Mouse (Mus musculus) cerebellum, adult 2 months (tissue): Measurements from ENCODE around the gene Fen1. TPM values are rescaled to one million over a fixed set of nuclear protein-coding genes. Genes with fewer than 3 reads are reported as not detected.
A peak's percentile ranks its signal among the peaks of the same experiment; 100 is the strongest.

Experiments used
- DNase-seq, 2 experiments: peaks; one replicate each; pipeline ENCODE4 v3.0.0; 2021
- H3K27ac ChIP-seq: fragments of 200-500 bp; 2 replicates; pipeline ENCODE4 v1.5.1; 2012; ENCODE audit warnings: low read length, control low read depth, inconsistent platforms; ENCODE audit not compliant: insufficient read depth
- H3K27me3 ChIP-seq: fragments of 200-500 bp; 2 replicates; pipeline ENCODE4 v1.6.1; 2012; ENCODE audit warnings: inconsistent platforms, mild to moderate bottlenecking, low read length, moderate library complexity; ENCODE audit not compliant: control insufficient read depth, insufficient read depth
- H3K4me1 ChIP-seq: fragments of 200-500 bp; 2 replicates; pipeline ENCODE4 v1.6.1; 2011; ENCODE audit warnings: low read length; ENCODE audit not compliant: control insufficient read depth, insufficient read depth
- H3K4me3 ChIP-seq: fragments of 200-500 bp; replicated peaks from 2 replicates; pipeline ENCODE3; 2011; ENCODE audit warnings: mild to moderate bottlenecking, low read depth, low read length, control low read depth; ENCODE audit not compliant: insufficient read depth
- CTCF ChIP-seq: fragments of 200-500 bp; IDR thresholded peaks from 2 replicates; pipeline ENCODE4 v1.5.1; 2011; ENCODE audit warnings: low read depth, mild to moderate bottlenecking, control low read depth, low read length, moderate library complexity, borderline replicate concordance; ENCODE audit not compliant: insufficient read depth
- POLR2A ChIP-seq: fragments of 200-500 bp; IDR thresholded peaks from 2 replicates; pipeline ENCODE4 v1.6.1; 2011; ENCODE audit warnings: low read length, control low read depth, borderline replicate concordance; ENCODE audit not compliant: insufficient read depth
- WGBS: fragments of 180-500 bp; shearing (Covaris S2); methylation state at CpG from one replicate; pipeline ENCODE4 v1.1.7; 2018; 5-methylcytosine and 5-hydroxymethylcytosine counted together
- polyA plus RNA-seq: library from polyadenylated mRNA; depleted of rRNA; stranded (reverse); fragments of >200 nt; gene quantifications from 2 replicates; pipeline ENCODE4 v1.2.3, GENCODE M21; 2012

The Fen1 gene
- polyA plus RNA-seq, 1 experiment: 19.9 TPM

DNA sequence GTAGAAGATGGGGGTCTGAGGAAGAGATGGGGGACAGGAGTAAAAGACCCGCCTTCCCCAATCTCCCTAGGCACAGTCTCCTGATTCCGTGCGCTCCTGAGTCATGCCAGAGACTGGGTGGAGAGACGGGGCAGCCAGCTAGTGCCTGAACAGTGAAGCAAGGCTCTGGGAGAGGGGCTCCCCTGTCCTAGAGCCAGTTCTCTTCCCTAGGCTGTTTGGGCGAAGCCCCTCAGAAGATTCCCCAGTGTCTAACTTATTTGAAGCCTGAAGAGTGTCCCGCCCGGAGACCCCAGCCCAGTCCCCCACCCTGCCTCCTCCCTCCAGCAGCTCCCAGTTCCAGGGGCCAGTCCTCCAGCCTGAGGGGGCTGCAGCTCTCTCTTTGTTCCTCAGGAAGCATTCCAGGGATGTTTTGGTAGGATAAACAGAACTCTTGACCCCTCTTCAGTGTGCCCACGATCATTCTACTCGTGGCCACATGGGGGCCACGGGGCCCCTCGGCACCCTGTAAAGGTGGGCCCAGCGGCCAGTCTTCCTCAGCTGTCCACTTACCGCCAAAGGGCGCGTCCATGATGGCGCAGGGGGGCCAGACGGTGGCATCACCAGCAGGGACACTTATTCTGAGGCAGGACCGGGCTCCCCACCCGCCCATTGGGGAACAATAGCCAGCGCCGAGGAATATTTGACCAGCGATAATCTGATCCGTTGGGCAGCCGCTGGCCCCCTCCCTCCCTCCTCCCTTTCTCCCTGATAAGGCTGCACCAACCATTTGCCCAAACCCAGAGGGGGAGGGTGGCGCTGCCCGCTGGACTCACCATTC, 20.9 kb upstream of the Fen1 start:
- WGBS: 37% methylated on average over 26 of the region's 26 CpGs
- no peaks in the 10 kb centered on the region for H3K4me1 ChIP-seq
- TF ChIP-seq POLR2A: no peak
- no peak for TF ChIP-seq CTCF
- no peak for DNase-seq
- no peaks in the 10 kb centered on the region for H3K27me3 ChIP-seq
- H3K27ac ChIP-seq: no peak overlapping the region
- H3K4me3 ChIP-seq: no peak overlapping the region

DNA sequence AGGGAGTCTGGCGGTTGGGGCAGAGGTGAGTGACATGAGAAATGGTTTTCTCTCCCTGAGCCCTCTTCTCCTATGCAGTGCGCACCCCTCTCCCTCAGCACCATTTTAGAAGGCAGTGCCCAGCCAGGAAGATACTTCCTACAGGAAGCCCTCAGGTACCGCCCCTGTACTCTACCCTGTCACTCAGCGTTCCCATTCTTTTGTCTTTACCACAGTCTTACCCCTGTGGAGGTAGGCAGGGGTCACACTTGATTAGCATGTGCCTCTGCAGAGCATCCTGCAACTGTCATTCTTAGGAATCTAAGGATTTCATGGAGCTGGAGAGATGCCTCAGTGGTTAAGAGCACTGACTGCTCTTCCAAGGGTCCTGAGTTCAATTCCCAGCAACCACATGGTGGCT, 19.6 kb upstream of the Fen1 start:
- WGBS: 67% methylated on average over 4 of the region's 4 CpGs
- DNase-seq: no peak
- H3K4me3 ChIP-seq: no peak overlapping the region

DNA sequence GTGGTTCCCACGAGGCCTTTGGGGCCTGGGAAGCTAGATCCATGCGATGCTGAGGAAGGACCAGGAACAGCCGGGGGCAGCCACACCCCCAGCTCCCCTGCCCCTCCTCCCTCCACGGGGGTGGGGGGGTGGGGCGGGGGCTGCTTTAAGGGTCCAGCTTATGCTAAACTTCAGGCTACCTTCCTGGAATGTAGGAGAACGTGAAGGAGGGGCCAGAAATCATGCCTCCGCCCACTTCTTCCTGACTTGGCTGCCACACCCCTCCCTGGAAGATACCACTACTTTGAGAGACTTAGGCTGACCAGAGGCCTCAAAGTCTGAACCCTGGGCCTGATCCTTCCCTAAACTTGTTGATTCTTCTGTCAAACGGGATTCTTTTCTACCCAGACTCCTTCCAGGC, 18.7 kb upstream of the Fen1 start:
- 42% methylated on average over 8 of the region's 8 CpGs for WGBS
- TF ChIP-seq POLR2A (no peak), CTCF (no peak)
- DNase-seq: no peak
- Histone ChIP-seq H3K27me3 (no peaks in the 10 kb centered on the region), H3K27ac (no peak overlapping the region), H3K4me3 (no peak overlapping the region), H3K4me1 (no peaks in the 10 kb centered on the region)

More for the DNA sequence above, 19.6 kb upstream of the Fen1 start:
- Histone ChIP-seq H3K27me3 (no peaks in the 10 kb centered on the region), H3K27ac (no peak overlapping the region), H3K4me1 (no peaks in the 10 kb centered on the region)
- no peak for TF ChIP-seq CTCF
- TF ChIP-seq POLR2A: no peak

DNA sequence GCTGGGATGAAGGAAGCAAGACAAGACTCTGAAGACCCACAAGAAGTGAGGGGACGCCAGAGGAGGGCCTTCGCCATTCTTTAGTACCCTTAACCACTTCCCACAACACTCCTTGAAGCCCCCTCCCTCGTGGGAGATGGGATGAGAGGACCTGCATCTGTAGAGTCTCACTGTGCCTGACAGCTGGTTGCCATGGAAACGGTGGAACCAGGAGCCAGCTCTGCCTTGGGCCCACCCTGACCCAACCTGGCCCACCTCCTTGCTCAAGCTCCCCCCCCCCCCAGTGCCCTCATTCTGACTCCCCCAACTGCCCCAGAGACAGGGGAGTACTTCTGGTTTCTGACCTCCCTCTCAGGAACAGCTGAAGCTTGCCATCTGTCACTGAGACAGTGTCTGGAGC, 17.6 kb upstream of the Fen1 start:
- Histone ChIP-seq H3K4me3 (no peak overlapping the region), H3K27me3 (no peaks in the 10 kb centered on the region), H3K4me1 (no peaks in the 10 kb centered on the region), H3K27ac (no peak overlapping the region)
- DNase-seq: no peak
- TF ChIP-seq POLR2A (no peak), CTCF (no peak)
- WGBS: 56% methylated on average over 4 of the region's 4 CpGs

DNA sequence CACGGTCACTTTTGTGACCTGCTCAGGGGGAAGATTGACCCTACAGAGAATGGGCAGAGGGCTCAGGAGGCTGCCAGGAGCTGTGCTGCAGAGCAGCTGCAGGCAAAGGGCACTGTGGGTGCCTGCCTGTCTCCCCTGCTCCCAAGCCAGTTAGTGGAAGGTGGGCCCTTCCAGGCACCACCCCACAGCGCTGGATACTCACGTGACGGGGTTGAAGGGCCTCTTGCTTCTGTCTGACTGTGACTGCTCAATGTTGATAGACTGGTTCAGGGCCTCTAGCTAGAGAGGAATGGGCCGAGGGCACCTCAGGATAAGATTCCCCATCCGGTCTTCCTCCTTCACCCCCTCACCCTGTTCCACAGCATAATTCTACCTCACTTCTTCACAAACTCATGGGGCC, 15.6 kb upstream of the Fen1 start:
- no peaks in the 10 kb centered on the region for H3K4me1 ChIP-seq
- no peak for DNase-seq
- H3K27me3 ChIP-seq: no peaks in the 10 kb centered on the region
- no peak overlapping the region for H3K4me3 ChIP-seq
- 76% methylated on average over 6 of the region's 6 CpGs for WGBS
- TF ChIP-seq CTCF: no peak
- TF ChIP-seq POLR2A: no peak
- H3K27ac ChIP-seq: no peak overlapping the region

DNA sequence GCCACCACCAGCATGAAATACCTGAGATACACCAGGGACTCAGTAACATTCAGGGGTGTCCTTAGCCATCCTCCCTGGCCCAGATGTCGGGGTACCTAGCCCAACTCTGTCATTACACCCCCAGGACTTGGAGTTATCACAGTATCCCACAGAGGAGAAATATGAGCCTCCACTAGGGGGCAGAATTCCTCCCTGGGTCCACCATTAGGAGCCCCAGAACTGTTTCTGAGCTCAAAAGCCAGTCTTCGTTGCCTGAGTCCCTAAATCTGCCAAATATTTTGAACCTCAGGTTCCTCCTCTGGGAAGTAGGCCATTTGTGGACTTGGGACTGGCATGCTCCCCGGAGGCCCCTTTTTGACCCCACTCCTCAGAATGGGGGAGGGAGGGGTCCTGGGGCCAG, 15.1 kb upstream of the Fen1 start:
- DNase-seq: no peak
- H3K4me3 ChIP-seq: no peak overlapping the region

DNA sequence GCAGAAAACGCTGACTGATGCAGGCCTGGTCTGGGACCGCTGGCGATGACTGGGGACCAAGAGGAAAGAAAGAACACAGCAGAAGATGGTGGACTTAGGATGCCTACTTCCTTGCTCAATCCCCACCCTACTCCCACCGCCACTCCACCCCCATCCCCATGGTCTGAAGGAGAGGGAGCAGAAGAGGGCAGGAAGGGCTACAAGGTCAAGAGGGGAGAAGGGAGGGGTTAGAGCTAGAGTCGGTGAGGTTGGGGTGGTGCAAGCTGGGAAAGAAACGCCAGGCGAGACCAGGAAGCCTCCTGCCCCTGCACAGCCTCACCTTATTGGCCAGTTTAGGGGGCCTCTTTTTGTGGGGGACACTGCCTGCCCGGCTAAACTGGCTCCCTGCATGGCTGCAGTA, 12.1 kb upstream of the Fen1 start:
- TF ChIP-seq CTCF (no peak), POLR2A (no peak)
- Histone ChIP-seq H3K27ac (no peak overlapping the region), H3K27me3 (no peaks in the 10 kb centered on the region), H3K4me1 (no peaks in the 10 kb centered on the region), H3K4me3 (no peak overlapping the region)
- no peak for DNase-seq
- WGBS: 82% methylated on average over 8 of the region's 8 CpGs

More for the DNA sequence above, 15.1 kb upstream of the Fen1 start:
- Histone ChIP-seq H3K27me3 (no peaks in the 10 kb centered on the region), H3K27ac (no peak overlapping the region), H3K4me1 (no peaks in the 10 kb centered on the region)
- WGBS: 33% methylated on average over 3 of the region's 3 CpGs
- TF ChIP-seq CTCF (peak; percentile 47; the same call in 1 of the 2 replicates), POLR2A (no peak)

DNA sequence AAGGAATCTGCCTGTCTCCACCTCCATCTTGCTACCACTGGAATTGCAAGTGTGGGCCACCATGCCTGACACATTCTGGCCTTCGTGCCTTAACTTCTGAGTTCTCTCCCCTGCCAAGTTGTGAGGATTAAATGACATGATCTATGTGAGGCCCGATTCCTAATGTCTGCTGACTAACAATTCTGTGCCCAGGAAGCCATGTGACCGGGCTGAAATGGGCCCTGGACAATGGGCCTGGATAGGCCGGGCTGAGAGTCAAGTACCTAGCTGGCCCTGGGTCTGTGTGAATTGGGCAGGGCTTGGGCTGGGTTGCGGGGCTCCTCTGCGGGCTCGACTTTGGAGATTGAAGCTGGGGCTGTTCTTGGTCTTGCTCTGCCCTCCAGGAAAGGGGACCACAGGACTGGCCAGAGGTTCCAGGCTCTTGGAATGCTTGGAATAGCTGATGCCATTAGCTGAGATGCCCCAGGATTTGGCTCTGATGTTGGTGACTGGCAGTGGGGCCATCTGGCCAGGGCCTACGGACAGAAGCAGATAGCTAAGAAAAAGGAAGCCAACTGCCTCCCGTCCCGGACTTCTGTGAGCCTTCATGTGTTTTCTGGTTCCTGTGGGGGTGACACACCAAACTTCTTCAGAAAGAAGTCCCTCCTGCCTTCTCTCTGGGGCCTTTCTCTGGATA, 10.0 kb upstream of the Fen1 start:
- WGBS: 40% methylated on average over 10 of the region's 10 CpGs
- no peaks in the 10 kb centered on the region for H3K27me3 ChIP-seq
- TF ChIP-seq CTCF (no peak), POLR2A (no peak)
- H3K4me3 ChIP-seq: no peak overlapping the region
- no peak overlapping the region for H3K27ac ChIP-seq
- no peaks in the 10 kb centered on the region for H3K4me1 ChIP-seq
- DNase-seq: no peak
